Mouse (Mus musculus) monocyte, adult 59 days (primary cell): ENCODE data around the gene Bend5. TPM values are rescaled to one million over a fixed set of nuclear protein-coding genes. Genes with fewer than 3 reads are reported as not detected.

Experiments used
- total RNA-seq, 2 experiments: library from RNA; stranded (reverse); gene quantifications; one replicate each; pipeline ENCODE4 v1.2.4; 2023

Bend5 gene
- under 1 TPM in 1 of 2 experiments, not detected in 1; 0.47 TPM for total RNA-seq

DNA sequence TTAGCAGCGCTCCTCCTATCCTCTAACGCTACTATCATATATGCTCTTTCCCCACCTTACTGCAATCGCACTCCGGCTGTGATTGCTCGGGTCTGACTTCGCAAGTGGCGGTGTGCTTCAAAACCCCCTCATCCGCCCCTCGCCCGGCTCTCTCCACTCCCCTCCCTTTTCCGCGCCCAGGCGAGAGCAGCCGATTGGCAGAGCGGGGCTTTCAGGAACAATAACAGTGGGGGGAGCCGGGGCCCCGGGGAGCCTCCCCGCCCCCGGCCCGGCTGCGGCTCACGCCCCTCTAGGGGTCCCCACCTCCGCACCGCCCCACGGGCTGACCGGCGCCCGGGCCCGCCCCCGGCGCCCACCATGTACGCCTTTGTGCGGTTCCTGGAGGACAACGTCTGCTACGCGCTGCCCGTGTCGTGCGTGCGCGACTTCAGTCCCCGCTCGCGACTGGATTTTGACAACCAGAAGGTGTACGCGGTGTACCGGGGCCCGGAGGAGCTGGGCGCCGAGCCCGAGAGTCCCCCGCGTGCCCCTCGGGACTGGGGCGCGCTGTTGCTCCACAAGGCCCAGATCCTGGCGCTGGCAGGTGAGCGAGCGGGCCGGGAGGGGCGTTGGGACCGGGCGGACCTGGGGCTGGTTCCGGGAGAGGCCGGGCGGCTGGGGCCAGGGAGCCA, at the start of gene Bend5:
Gene Bend5 (plus strand): TSS at position 189 of the 671 bp plus-strand sequence.

